Mouse (Mus musculus) midbrain, embryonic 16.5 days (tissue): ENCODE results near the gene Ankrd13d. TPM values are rescaled to one million over a fixed set of nuclear protein-coding genes. Genes with fewer than 3 reads are reported as not detected.

ENCODE experiments used
- ATAC-seq: fragments of 200-750 bp; cut with Nextera tagmentation; 2 replicates; pipeline ENCODE4 v1.8.0; 2017; ENCODE audit warnings: moderate TSS enrichment
- H3K27ac ChIP-seq: fragments of 300-500 bp; sonication (generic); 2 replicates; pipeline ENCODE4 v1.5.1; 2014; ENCODE audit warnings: mild to moderate bottlenecking, low read length, mixed read lengths
- H3K27me3 ChIP-seq: fragments of 300-500 bp; sonication (generic); 2 replicates; pipeline ENCODE4 v1.6.1; 2014; ENCODE audit warnings: low read depth, low read length, mixed read lengths; ENCODE audit not compliant: control insufficient read depth, insufficient read depth
- H3K36me3 ChIP-seq: fragments of 300-500 bp; sonication (generic); 2 replicates; pipeline ENCODE4 v1.6.1; 2014; ENCODE audit warnings: mild to moderate bottlenecking, low read length, moderate library complexity, mixed read lengths; ENCODE audit not compliant: control insufficient read depth, insufficient read depth
- H3K4me1 ChIP-seq: fragments of 300-500 bp; sonication (generic); 2 replicates; pipeline ENCODE4 v1.6.1; 2014; ENCODE audit warnings: mild to moderate bottlenecking, low read length, mixed read lengths; ENCODE audit not compliant: control insufficient read depth, insufficient read depth
- H3K4me2 ChIP-seq: fragments of 300-500 bp; sonication (generic); 2 replicates; pipeline ENCODE4 v1.6.1; 2014; ENCODE audit warnings: mild to moderate bottlenecking, low read length, mixed read lengths
- H3K4me3 ChIP-seq: fragments of 300-500 bp; sonication (generic); 2 replicates; pipeline ENCODE4 v1.5.1; 2014; ENCODE audit warnings: low read depth, mild to moderate bottlenecking, low read length, moderate library complexity, mixed read lengths
- H3K9ac ChIP-seq: fragments of 300-500 bp; sonication (generic); 2 replicates; pipeline ENCODE4 v1.6.1; 2014; ENCODE audit warnings: low read depth, low read length, mixed read lengths
- H3K9me3 ChIP-seq: fragments of 300-500 bp; sonication (generic); replicated peaks from 2 replicates; pipeline ENCODE4 v1.6.1; 2014; ENCODE audit warnings: mild to moderate bottlenecking, low read length, mixed read lengths; ENCODE audit not compliant: control insufficient read depth, poor library complexity, severe bottlenecking
- WGBS: fragments of 180-500 bp; shearing (Covaris S2); extraction: QIAGEN DNeasy Blood & Tissue Kit; methylation state at CpG from one replicate; pipeline ENCODE4 v1.1.7; 2014; 5-methylcytosine and 5-hydroxymethylcytosine counted together
- polyA plus RNA-seq: library from polyadenylated mRNA; unstranded; fragments of >200 nt; fragmentation: Nextera tagmentation; extraction: Ambion mirVana; gene quantifications from 2 replicates; pipeline ENCODE4 v1.2.1, GENCODE M21; 2015

The Ankrd13d gene
- polyA plus RNA-seq = 55.6 and 65.7 TPM in 2 replicates

- Histone ChIP-seq H3K4me1 (peaks cover 11% of the 10 kb centered on the region), H3K9ac (peak within 1 kb of the TSS; percentile 86), H3K27me3 (no peaks in the 10 kb centered on the region), H3K9me3 (no peaks in the 10 kb centered on the region), H3K36me3 (peaks cover 29% of the 10 kb centered on the region), H3K27ac (peak within 1 kb of the TSS; percentile 82), H3K4me3 (peak within 1 kb of the TSS; percentile 66), H3K4me2 (peak within 1 kb of the TSS; percentile 64)
- peak; percentile 94 for ATAC-seq
- WGBS = under 1% methylated on average over 47 of the region's 50 CpGs
Observed at GRCm38 (mm10) chr19:4282898-4283553, at the start of gene Ankrd13d. Ankrd13d (minus strand) TSS chr19:4283137.

- no peaks in the 10 kb centered on the region for H3K27me3 ChIP-seq
- WGBS = 1% methylated on average over 4 of the region's 4 CpGs
- H3K4me1 ChIP-seq = peaks cover 26% of the 10 kb centered on the region
- H3K4me2 ChIP-seq = peak overlapping the region; percentile 72
- peak overlapping the region; percentile 87 for H3K27ac ChIP-seq
- no peaks in the 10 kb centered on the region for H3K9me3 ChIP-seq
- H3K4me3 ChIP-seq = peak overlapping the region; percentile 57
- H3K36me3 ChIP-seq = peaks cover 9% of the 10 kb centered on the region; the same call in 1 of the 2 replicates
- peak overlapping the region; percentile 53 for H3K9ac ChIP-seq
- ATAC-seq = no peak
Observed at GRCm38 (mm10) chr19:4332653-4333052, 49.7 kb upstream of the Ankrd13d start.

- Histone ChIP-seq H3K4me2 (no peak overlapping the region), H3K9me3 (no peaks in the 10 kb centered on the region), H3K4me3 (no peak overlapping the region), H3K9ac (no peak overlapping the region), H3K27me3 (no peaks in the 10 kb centered on the region), H3K27ac (no peak overlapping the region), H3K4me1 (peaks cover 26% of the 10 kb centered on the region), H3K36me3 (peaks cover 16% of the 10 kb centered on the region)
- 93% methylated on average over 3 of the region's 3 CpGs for WGBS
- ATAC-seq = no peak
Observed at GRCm38 (mm10) chr19:4331273-4331672, 48.3 kb upstream of the Ankrd13d start.

- Histone ChIP-seq H3K27ac (no peak overlapping the region), H3K27me3 (no peaks in the 10 kb centered on the region), H3K4me3 (no peak overlapping the region), H3K9ac (no peak overlapping the region), H3K4me1 (peaks cover 26% of the 10 kb centered on the region), H3K36me3 (peaks cover 20% of the 10 kb centered on the region), H3K4me2 (no peak overlapping the region), H3K9me3 (no peaks in the 10 kb centered on the region)
- WGBS = 89% methylated on average over 2 of the region's 2 CpGs
- no peak for ATAC-seq
Observed at GRCm38 (mm10) chr19:4330603-4331002, 47.7 kb upstream of the Ankrd13d start.

GRCm38 (mm10) chr19:4328737-4329304 lies 45.9 kb upstream of the Ankrd13d start:
- 93% methylated on average over 8 of the region's 8 CpGs for WGBS
- H3K36me3 ChIP-seq = peaks cover 33% of the 10 kb centered on the region
- no peak overlapping the region for H3K4me3 ChIP-seq

GRCm38 (mm10) chr19:4326881-4327280 lies 43.9 kb upstream of the Ankrd13d start:
- Histone ChIP-seq H3K9me3 (no peaks in the 10 kb centered on the region), H3K9ac (no peak overlapping the region), H3K27me3 (no peaks in the 10 kb centered on the region), H3K4me1 (peaks cover 4% of the 10 kb centered on the region), H3K27ac (no peak overlapping the region), H3K4me2 (no peak overlapping the region), H3K4me3 (no peak overlapping the region), H3K36me3 (peaks cover 40% of the 10 kb centered on the region)
- ATAC-seq = no peak
- WGBS = 76% methylated on average over 1 of the region's 1 CpGs

More at GRCm38 (mm10) chr19:4328737-4329304, 45.9 kb upstream of the Ankrd13d start:
- no peak for ATAC-seq
- H3K4me1 ChIP-seq = peaks cover 17% of the 10 kb centered on the region
- H3K27me3 ChIP-seq = no peaks in the 10 kb centered on the region
- H3K9me3 ChIP-seq = no peaks in the 10 kb centered on the region
- no peak overlapping the region for H3K27ac ChIP-seq
- no peak overlapping the region for H3K4me2 ChIP-seq
- H3K9ac ChIP-seq = no peak overlapping the region

- 94% methylated on average over 3 of the region's 3 CpGs for WGBS
- Histone ChIP-seq H3K4me3 (no peak overlapping the region), H3K9me3 (no peaks in the 10 kb centered on the region), H3K4me2 (no peak overlapping the region), H3K27ac (no peak overlapping the region), H3K36me3 (peaks cover 47% of the 10 kb centered on the region), H3K4me1 (no peaks in the 10 kb centered on the region), H3K9ac (no peak overlapping the region), H3K27me3 (no peaks in the 10 kb centered on the region)
- ATAC-seq = no peak
Observed at GRCm38 (mm10) chr19:4326106-4326505, 43.2 kb upstream of the Ankrd13d start.

- ATAC-seq = no peak
- no peak overlapping the region for H3K4me3 ChIP-seq
- H3K27me3 ChIP-seq = no peaks in the 10 kb centered on the region
- H3K36me3 ChIP-seq = peaks cover 68% of the 10 kb centered on the region
- H3K4me2 ChIP-seq = no peak overlapping the region
- no peak overlapping the region for H3K27ac ChIP-seq
- no peak overlapping the region for H3K9ac ChIP-seq
- 90% methylated on average over 3 of the region's 3 CpGs for WGBS
- no peaks in the 10 kb centered on the region for H3K9me3 ChIP-seq
- H3K4me1 ChIP-seq = no peaks in the 10 kb centered on the region
Observed at GRCm38 (mm10) chr19:4322134-4322533, 39.2 kb upstream of the Ankrd13d start.

GRCm38 (mm10) chr19:4321622-4322021 lies 38.7 kb upstream of the Ankrd13d start:
- Histone ChIP-seq H3K4me2 (no peak overlapping the region), H3K27ac (no peak overlapping the region), H3K9ac (no peak overlapping the region), H3K4me1 (no peaks in the 10 kb centered on the region), H3K36me3 (peaks cover 66% of the 10 kb centered on the region), H3K27me3 (no peaks in the 10 kb centered on the region), H3K4me3 (no peak overlapping the region), H3K9me3 (no peaks in the 10 kb centered on the region)
- 100% methylated on average over 1 of the region's 1 CpGs for WGBS
- ATAC-seq = no peak
